Mouse (Mus musculus) heart, adult 18-20 months (tissue): ENCODE results near the gene Stoml1. TPM values are rescaled to one million over a fixed set of nuclear protein-coding genes. Genes with fewer than 3 reads are reported as not detected.
"Not testable (repeated sequence)": the region's sequence is repeated elsewhere in the genome, so short reads cannot be mapped to it uniquely, and the experiment has no call there.

Source experiments
- DNase-seq, 2 experiments: peaks; one replicate each; pipeline ENCODE4 v3.0.0; 2021 to 2022; ENCODE audit warnings: mixed read lengths in 1 of 2
- total RNA-seq, 2 experiments: library from RNA; stranded (reverse); gene quantifications; 2 replicates each; pipeline ENCODE4 v1.2.3; 2021

Stoml1 gene
- total RNA-seq, 2 experiments from 2014 or later, result 10.2 to 10.5 TPM

DNA sequence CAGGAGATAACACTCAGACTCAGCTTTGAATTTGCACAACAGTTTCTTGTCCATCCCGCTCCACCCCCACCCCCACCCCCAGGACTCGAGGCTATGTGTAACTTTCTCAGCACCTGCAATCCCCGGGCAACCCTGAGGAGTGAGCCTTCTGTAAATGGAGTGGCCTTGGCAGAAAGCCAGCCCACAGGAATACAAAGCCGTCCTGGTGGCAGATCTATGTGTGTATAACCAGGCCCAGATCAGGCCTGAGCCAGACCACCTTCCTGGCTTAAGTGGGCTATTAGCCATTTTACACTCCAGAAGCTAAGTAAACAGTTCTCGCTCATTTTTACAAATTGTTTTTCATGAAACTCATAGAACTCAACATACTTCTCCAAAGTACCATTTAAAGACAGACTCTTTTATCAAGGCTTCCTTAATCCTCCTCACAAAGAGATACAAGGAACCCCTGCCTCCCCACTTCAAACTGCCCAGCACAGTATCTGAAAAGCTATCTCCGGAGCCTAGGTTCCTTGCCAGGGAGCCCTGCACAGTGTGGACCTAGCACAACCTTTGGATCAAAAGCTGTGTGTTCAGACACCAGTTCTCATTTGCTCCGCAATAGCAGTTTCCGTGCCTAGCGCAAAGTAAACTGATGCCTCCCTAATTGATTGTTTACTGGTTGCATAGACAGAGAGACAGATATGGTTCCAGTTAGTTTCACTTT is 11.0 kb upstream of the Stoml1 start:
- DNase-seq, result peak in 1 of 2 experiments; percentile 55

DNA sequence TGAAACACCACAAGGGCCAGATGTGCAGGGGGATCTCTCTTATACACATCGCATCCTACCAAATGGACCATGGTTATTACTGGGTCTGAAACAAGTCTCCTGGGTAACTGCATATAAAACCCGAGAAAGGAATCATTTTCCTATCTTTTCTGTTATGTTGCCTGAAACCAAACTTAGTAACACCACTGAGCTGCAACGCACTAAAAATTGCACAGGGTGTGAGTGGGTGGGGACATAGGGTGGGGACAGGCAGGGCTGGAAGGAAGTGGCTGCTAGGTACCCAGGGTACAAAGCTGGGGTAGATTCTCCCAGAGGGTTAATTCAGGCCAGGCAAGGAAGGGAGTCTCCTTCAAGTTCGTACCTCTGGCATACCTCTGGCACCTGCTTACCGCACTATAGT is 10.3 kb upstream of the Stoml1 start:
- DNase-seq, result no peak

GRCm38 (mm10) chr9:58243696-58244095 is 9.3 kb upstream of the Stoml1 start:
- no peak for DNase-seq

GRCm38 (mm10) chr9:58246083-58246591 is 6.8 kb upstream of the Stoml1 start:
- DNase-seq, result no peak

- peak; percentile 87 to 88 for DNase-seq
Observed at GRCm38 (mm10) chr9:58247064-58247759, 5.8 kb upstream of the Stoml1 start.

- peak; percentile 33 to 53 for DNase-seq
Observed at GRCm38 (mm10) chr9:58248746-58249413, 4.1 kb upstream of the Stoml1 start.

- DNase-seq, result peak; percentile 90
Observed at GRCm38 (mm10) chr9:58249592-58250192, 3.3 kb upstream of the Stoml1 start, which contains the start of gene Pml. Gene Pml (minus strand): TSS chr9:58249786.

DNA sequence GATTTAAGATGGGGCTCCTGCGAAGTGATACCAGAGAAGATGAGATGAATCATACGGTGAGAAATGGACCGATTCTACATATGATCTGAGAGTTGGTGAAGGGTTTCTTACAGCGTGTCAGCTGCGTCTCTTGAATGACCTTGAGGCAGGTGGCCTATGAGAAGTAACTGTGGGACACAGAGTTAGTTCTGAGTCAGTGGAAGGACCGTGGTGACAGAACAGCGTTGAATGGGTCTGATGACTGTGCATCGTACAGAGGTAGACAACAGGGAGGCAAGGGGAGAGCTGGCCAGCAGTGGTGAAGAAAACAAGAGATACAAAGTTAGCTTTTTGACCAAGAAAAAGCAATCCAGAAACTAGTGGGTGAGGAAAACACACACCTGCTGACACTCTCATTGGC is 2.6 kb upstream of the Stoml1 start:
- DNase-seq, result no peak

DNA sequence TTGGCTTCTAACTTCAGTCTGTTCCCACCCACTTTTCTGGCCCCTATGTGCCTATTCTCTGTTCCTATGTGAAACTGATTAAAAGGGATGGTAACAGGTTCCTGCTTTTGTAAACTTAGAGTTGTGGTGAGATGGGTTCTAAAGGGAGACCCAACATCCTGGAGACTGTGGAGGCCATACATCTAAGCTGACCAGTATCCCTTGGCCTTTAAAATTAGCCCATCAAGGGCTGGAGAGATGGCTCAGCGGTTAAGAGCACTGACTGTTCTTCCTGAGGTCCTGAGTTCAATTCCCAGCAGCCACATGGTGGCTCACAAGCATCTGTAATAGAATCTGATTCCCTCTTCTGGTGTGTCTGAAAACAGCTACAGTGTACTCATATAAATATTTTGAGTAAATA is 2.2 kb upstream of the Stoml1 start:
- DNase-seq, result not testable (repeated sequence)

- not testable (repeated sequence) for DNase-seq
Observed at GRCm38 (mm10) chr9:58253805-58254122, 800 bp downstream of the Stoml1 start.

DNA sequence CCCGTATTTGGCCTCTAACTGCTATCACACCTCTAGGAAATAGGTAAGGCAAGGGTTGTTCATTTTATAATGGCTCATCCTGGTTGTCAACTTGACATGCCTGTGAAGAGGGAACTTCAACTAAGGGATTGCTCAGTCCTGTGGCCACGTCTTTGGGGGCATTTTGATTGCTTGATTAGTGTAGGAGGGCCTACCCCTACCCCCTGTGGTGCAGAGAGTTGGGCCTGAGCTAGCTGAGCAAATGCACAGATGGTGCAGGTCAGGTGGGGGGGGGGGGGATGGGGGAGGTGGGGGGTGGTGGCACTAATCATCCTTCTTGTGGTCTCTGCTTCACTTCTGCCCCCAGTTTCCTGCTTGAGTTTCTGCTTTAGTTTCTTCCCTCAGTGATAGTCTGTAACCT is 2.1 kb downstream of the Stoml1 start:
- no peak for DNase-seq

- no peak for DNase-seq
Observed at GRCm38 (mm10) chr9:58255704-58256685, 3.0 kb downstream of the Stoml1 start.

- DNase-seq, result no peak
Observed at GRCm38 (mm10) chr9:58262507-58262906, 9.5 kb downstream of the Stoml1 start.

- no peak for DNase-seq
Observed at GRCm38 (mm10) chr9:58265368-58265767, 12.4 kb downstream of the Stoml1 start.

DNA sequence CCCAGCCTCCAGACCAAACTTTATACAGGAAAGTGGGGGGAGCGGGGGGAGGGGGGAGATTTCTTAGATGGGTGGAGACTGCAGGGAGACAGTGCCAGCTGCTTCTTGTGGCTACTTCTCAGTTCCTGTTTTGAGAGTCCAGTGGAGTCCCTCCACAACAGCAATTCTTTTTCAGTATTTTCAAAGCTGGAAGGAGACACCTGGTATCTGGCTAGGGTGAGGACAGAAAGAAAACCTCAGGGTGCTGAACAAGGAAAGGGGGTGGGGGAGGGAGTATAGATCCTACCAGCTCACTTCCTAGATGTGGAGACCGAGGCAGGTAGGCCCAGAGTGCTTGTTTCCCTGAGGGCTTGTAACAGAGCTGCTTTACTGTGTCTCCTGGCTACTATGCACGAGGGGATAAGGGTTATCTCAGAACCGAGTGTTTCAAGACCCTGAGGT is 13.6 kb downstream of the Stoml1 start:
- peak in 1 of 2 experiments; percentile 45 for DNase-seq

DNA sequence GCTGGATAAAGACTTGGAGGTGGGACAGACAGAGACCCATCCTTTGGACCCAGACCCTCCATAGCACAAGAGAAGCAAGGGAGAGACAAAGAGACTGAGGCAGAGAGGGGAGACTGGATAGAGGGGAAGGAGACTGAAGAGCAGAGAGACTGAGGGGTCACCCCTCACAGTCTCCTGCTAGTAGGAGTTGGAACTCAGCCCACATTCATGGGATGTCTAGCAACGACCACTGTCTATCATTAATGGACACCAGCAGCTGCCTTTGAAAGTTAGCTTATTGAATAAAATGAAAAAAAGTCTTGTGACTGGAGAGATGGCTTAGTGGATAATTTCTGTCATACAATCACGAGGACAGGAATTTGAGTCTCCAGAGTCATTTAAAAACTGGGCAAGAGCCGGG is 14.1 kb downstream of the Stoml1 start:
- DNase-seq, result no peak

GRCm38 (mm10) chr9:58268384-58269313 is 15.7 kb downstream of the Stoml1 start:
- peak; percentile 63 to 81 for DNase-seq

DNA sequence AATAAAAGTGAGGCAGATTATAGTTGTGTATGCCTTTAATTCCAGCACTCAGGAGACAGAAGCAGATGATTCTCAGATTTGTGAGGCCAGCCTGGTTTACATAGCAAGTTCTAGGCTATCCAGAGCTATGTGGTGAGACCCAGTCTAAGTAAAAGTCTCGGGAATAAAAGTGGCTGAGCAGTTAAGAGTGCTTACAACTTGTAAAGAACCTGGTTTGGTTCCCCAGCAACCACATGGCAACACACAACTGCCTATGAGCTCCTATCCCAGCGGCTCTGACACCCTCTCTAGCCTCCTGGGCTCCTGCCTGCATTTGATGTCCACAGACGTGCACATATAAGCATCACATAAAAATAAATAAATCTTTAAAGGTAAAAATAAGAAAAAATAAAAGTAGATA is 17.1 kb downstream of the Stoml1 start:
- DNase-seq, result no peak

GRCm38 (mm10) chr9:58271109-58271508 is 18.1 kb downstream of the Stoml1 start:
- DNase-seq, result peak in 1 of 2 experiments; percentile 38

GRCm38 (mm10) chr9:58271551-58271950 is 18.6 kb downstream of the Stoml1 start:
- not testable (repeated sequence) for DNase-seq
